20 mouse cellular contexts compared by ENCODE assay signal in the genomic region with DNA sequence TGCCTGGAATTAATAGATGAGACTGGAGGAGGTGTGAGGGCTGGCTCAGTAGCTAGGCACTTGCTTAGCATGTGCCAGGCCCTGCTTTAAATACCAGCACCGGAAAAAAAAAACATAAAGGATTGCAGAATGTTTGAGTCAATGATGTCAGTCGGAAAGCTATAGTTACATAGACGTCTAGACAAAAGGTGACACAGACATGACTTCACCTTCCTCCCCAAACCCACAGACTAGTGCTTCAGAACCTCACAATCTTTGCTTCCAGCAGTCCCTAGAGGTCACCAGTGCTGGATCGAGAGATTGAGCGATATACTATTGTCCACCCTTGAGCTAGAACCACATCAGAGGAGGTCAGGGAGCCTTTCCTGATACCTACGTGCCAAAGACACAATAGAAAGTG. TPM values are rescaled to one million over a fixed set of nuclear protein-coding genes. Genes with fewer than 3 reads are reported as not detected.
"Had no signal": no experiment of that assay in that cellular context is flagged by ENCODE, and none has a peak within 500 bp of the region (broad histone marks: within the 10 kb centered on the region; RNA-seq: fewer than 3 reads in every experiment).

No protein-coding gene starts in this region.

- H3K4me2 ChIP-seq: limb, embryonic 12.5 days; midbrain, embryonic 13.5 days; neural tube, embryonic 12.5 days; stomach, embryonic 15.5 days had no signal

- ATAC-seq: intestine, embryonic 16.5 days; lung, postnatal 0 days; midbrain, embryonic 13.5 days had no signal

- H3K27me3 ChIP-seq: limb, embryonic 12.5 days; midbrain, embryonic 13.5 days; neural tube, embryonic 12.5 days; stomach, embryonic 15.5 days had no signal

- H3K9me3 ChIP-seq: limb, embryonic 12.5 days; midbrain, embryonic 13.5 days; neural tube, embryonic 12.5 days; stomach, embryonic 15.5 days had no signal

- H3K9ac ChIP-seq: limb, embryonic 12.5 days; liver, embryonic 14.5 days; midbrain, embryonic 13.5 days; neural tube, embryonic 12.5 days; stomach, embryonic 15.5 days had no signal

- H3K36me3 ChIP-seq: limb, embryonic 12.5 days; midbrain, embryonic 13.5 days; neural tube, embryonic 12.5 days; stomach, embryonic 15.5 days had no signal

- H3K4me3 ChIP-seq: limb, embryonic 12.5 days; midbrain, embryonic 13.5 days; myocyte; neural tube, embryonic 12.5 days; stomach, embryonic 15.5 days had no signal

- DNase-seq: kidney, adult 2 months; kidney, postnatal 36 days; layer of hippocampus, adult 9-11 months; liver; lung, adult 2 months; lung, postnatal 36 days had no signal

- H3K27ac ChIP-seq: limb, embryonic 12.5 days; liver, embryonic 14.5 days; midbrain, embryonic 13.5 days; neural tube, embryonic 12.5 days; stomach, embryonic 15.5 days had no signal

- H3K4me1 ChIP-seq: limb, embryonic 12.5 days; midbrain, embryonic 13.5 days; neural tube, embryonic 12.5 days; stomach, embryonic 15.5 days had no signal

RNA-seq across cellular contexts. Expression of a gene that starts 7.6 kb away (rescaled TPM):
- total RNA-seq: megakaryocyte progenitor cell, adult 5-6 weeks had no signal
- polyA plus RNA-seq: kidney, embryonic 16.5 days; limb, embryonic 12.5 days; myocyte; neural tube, embryonic 12.5 days had no signal

RNA-seq across cellular contexts. Expression of a gene that starts 9.0 kb away (rescaled TPM):
- total RNA-seq: layer of hippocampus, adult 18-20 months; left cerebral cortex, postnatal 36 days; megakaryocyte progenitor cell, adult 5-6 weeks; neutrophil, adult 5-6 weeks had no signal
- polyA plus RNA-seq: intestine, embryonic 16.5 days; kidney, adult 2 months; kidney, embryonic 16.5 days; limb, embryonic 12.5 days; liver, embryonic 14.5 days; lung, adult 2 months; lung, postnatal 0 days; midbrain, embryonic 13.5 days; myocyte; neural tube, embryonic 12.5 days; stomach, embryonic 15.5 days; testis, adult 2 months had no signal
